Mouse (Mus musculus) adrenal gland, postnatal 25 days (tissue): Measurements from ENCODE around the gene Spsb1. TPM values are rescaled to one million over a fixed set of nuclear protein-coding genes. Genes with fewer than 3 reads are reported as not detected.

Experiments used
- DNase-seq: peaks from one replicate; pipeline ENCODE4 v3.0.0; 2021; ENCODE audit warnings: mixed read lengths
- long read RNA-seq: library from polyadenylated mRNA; stranded (forward); transcript quantifications from one replicate; pipeline ENCODE4 v2.0.0, GENCODE M21; 2021
- total RNA-seq: library from RNA; stranded (reverse); gene quantifications from 2 replicates; pipeline ENCODE4 v1.2.3, GENCODE M21; 2021

Spsb1 gene
- total RNA-seq, result 23.7 and 25.6 TPM in 2 replicates
- long read RNA-seq, partial matches to known transcripts, result 0 of 9 reads
- long read RNA-seq, other reads (novel, unspliced or antisense), result 3 of 9 reads

- DNase-seq, result peak; percentile 98
These were observed at the start of gene Spsb1 for GRCm38 (mm10) chr4:149954893-149955439. Spsb1 (minus strand) TSS chr4:149955043.

- DNase-seq, result no peak
These were observed 48.8 kb upstream of the Spsb1 start for GRCm38 (mm10) chr4:150003641-150004040.

- no peak for DNase-seq
These were observed 48.3 kb upstream of the Spsb1 start for GRCm38 (mm10) chr4:150003021-150003580.

- no peak for DNase-seq
These were observed 47.2 kb upstream of the Spsb1 start for GRCm38 (mm10) chr4:150002021-150002528.

- peak; percentile 9 for DNase-seq
These were observed 46.5 kb upstream of the Spsb1 start for GRCm38 (mm10) chr4:150001221-150001860.

GRCm38 (mm10) chr4:149999931-150000555 is 45.2 kb upstream of the Spsb1 start:
- DNase-seq, result peak; percentile 35

- DNase-seq, result peak; percentile 1
These were observed 44.7 kb upstream of the Spsb1 start for GRCm38 (mm10) chr4:149999510-149999900.

GRCm38 (mm10) chr4:149998786-149999509 is 44.1 kb upstream of the Spsb1 start:
- peak; percentile 64 for DNase-seq

GRCm38 (mm10) chr4:149997999-149998398 is 43.2 kb upstream of the Spsb1 start:
- DNase-seq, result peak; percentile 2

GRCm38 (mm10) chr4:149996440-149996839 is 41.6 kb upstream of the Spsb1 start:
- peak; percentile 33 for DNase-seq

GRCm38 (mm10) chr4:149995911-149996310 is 41.1 kb upstream of the Spsb1 start:
- DNase-seq, result peak; percentile 2

- DNase-seq, result peak; percentile 0
These were observed 39.4 kb upstream of the Spsb1 start for GRCm38 (mm10) chr4:149994218-149994617.

GRCm38 (mm10) chr4:149992670-149993032 is 37.8 kb upstream of the Spsb1 start:
- DNase-seq, result no peak

GRCm38 (mm10) chr4:149991755-149992669 is 37.2 kb upstream of the Spsb1 start:
- no peak for DNase-seq

- DNase-seq, result peak; percentile 33
These were observed 36.3 kb upstream of the Spsb1 start for GRCm38 (mm10) chr4:149990954-149991633.

- DNase-seq, result peak; percentile 50
These were observed 35.5 kb upstream of the Spsb1 start for GRCm38 (mm10) chr4:149990212-149990953.

- peak; percentile 94 for DNase-seq
These were observed 34.2 kb upstream of the Spsb1 start for GRCm38 (mm10) chr4:149988931-149989556.

- no peak for DNase-seq
These were observed 33.5 kb upstream of the Spsb1 start for GRCm38 (mm10) chr4:149988301-149988700.

GRCm38 (mm10) chr4:149986671-149987417 is 32.0 kb upstream of the Spsb1 start:
- DNase-seq, result no peak
